Mouse (Mus musculus) liver, adult 2 months (tissue): ENCODE measurements around the gene Kalrn.

ENCODE experiments used
- CTCF ChIP-seq: fragments of 200-500 bp; IDR thresholded peaks from 2 replicates; pipeline ENCODE4 v1.5.1; 2011; ENCODE audit warnings: low read depth, low read length, control low read depth
- POLR2A ChIP-seq: fragments of 200-500 bp; IDR thresholded peaks from 2 replicates; pipeline ENCODE4 v1.6.1; 2011; ENCODE audit warnings: low read length, control low read depth; ENCODE audit not compliant: insufficient read depth; ENCODE audit errors: extremely low read depth

DNA sequence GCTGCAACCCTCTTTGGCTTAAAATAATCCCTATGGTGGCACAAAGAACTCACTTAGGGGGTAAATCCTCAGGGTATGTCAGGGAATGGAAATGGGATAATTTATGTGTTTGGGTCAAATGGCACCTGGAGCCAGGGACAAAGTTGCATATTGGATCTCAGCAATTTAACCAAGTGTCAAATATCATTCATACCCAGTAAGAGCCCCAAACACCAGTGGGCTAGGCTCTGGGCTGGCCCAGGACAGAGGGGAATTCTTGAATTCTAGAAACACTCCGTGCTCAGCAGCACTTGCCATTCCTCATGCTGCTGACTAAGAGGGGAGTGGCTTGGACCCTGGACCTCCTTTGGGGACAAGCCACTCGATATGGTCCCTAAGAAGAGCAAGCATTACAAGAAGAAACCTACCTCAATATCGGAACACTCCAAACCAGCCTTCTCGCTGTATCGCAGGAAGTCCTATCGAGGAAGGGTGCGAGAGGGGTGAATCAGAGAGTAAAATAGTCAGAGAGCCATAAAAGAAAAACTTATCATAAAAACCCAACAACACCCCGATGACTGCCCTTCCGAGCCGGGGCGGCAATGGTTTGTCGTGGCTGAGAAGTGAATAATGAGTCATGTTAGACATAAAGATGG, 541.2 kb downstream of the Kalrn start:
- TF ChIP-seq POLR2A (no peak), CTCF (no peak)
